Mouse (Mus musculus) frontal cortex, postnatal 36 days (tissue): Measurements from ENCODE around the gene Zfp410.
"Not testable (repeated sequence)": the region's sequence is repeated elsewhere in the genome, so short reads cannot be mapped to it uniquely, and the experiment has no call there.

Experiments
- DNase-seq, 2 experiments: peaks; one replicate each; pipeline ENCODE4 v3.0.0; 2022; ENCODE audit warnings: low spot score in 2 of 2

Zfp410 gene

DNA sequence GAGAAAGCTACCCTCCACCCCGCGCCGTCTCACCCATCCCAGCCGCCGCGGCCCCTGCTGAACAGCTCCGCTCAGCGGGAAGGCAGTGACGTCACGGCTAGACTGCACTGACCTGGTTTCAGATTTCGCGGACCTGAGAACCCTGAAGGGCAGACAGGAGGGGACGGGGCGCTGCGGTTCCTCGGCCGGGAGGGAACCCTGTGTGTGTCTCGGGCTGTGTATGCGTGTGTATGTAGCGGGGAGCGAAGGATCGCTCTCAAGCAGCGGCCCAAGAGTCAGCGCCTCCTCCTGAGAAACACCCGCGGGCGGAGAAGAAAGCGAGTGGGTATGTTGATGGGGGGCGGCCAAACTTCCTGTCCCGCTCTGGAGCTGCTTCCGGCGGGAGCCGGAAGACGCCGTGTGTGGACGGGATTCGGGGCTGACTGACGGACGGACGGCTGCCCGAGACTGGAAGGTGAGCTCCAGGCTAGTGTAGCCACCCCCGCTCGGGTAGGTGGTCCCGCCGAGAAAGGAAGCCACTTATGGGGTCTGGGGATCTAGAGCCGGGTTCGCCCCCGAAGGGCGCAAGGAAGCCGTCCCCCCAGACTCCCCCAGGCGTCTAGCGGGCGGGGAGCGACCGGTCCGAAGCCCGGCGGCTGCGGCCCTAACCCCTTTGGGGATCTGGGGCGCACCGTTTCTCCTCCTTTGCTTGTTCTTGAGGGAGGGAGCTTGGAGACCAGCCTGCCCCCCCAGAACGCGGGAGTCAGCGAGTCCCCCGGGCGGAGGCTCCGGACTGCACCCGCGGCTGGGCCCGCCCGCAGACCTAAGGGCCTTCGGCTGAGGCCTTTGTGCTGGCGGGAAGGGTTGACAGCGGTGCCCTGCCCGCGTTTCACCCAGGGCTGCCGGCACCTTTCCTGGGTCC is at the start of gene Zfp410:
TSS of gene Zfp410 (plus strand) at position 132 of the 901 bp plus-strand sequence.
- DNase-seq: peak; percentile 85 to 87

DNA sequence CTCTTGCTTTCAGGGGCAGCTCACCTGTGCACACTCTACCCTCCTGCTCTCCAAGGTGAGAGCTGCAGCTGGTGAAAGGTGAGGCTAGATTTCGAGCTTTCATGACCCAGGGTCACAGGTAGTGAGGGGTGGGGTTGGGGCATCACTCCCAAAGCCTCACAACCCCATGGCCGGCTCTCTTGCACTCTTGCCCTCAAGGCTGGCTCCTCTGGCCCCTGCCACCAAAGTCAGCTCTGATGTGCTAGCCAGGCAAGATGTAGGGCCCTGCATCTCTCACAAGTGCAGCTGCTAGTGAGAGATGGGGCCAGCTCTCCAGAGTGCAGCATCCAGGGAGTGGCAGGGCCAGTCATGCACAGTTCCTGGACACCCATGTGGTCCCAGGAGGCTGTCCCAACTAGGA is 49.4 kb upstream of the Zfp410 start:
- no peak for DNase-seq

DNA sequence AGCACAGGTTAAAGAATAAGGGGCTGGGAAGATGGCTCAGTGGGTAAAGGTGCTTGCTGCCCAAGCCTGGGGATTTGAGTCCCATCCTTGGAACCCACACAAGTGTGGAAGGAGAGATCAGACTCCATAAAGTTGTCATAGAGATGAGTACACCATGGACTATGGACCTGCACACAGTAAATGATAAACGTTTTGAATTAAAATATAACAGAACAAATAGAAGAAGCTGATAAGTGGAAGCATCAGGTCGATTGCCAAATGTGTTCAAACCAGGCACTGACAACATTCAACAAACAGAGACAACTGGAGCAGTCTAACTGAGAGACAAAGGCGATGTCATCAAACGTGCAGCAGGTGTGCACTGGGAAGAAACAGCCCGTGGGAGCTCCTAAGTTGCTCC is 43.3 kb upstream of the Zfp410 start:
- no peak for DNase-seq

DNA sequence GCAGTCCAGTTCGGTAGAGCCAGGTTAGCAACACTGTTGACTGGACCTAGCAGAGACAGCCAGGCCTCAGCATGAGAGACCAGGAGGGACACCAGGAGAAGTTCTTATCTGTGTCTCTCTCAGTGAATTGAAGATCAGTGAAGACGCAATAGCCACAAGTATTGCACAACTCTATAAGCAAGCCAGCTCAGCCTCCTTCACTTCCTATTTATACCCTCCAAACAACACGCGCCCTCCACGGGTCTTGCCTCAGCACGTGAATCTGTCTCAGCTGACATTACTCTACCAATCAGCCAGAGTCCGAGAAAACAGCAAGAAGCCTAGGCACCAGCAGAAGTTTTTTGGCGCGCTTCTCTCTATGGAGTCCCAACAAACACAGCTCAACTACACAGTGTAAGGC is 41.4 kb upstream of the Zfp410 start:
- DNase-seq: no peak

DNA sequence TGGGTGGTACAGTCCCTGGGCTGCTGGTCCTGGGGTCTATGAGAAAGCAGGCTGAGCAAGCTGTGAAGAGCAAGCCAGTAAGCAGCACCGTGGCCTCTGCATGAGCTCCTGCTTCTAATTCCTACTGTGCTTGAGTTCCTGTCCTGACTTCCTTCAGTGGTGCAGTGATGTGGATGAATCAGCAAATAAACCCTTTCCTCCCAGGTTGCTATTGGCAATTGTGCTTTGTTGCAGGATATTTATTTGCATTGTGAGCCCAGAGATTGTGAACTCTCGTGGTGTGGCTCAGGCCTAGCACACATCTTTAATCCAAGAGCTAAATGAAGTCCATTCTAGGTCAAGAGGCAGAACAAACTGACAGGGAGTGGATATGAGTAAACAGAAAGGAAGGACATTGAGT is 40.4 kb upstream of the Zfp410 start:
- DNase-seq: no peak

DNA sequence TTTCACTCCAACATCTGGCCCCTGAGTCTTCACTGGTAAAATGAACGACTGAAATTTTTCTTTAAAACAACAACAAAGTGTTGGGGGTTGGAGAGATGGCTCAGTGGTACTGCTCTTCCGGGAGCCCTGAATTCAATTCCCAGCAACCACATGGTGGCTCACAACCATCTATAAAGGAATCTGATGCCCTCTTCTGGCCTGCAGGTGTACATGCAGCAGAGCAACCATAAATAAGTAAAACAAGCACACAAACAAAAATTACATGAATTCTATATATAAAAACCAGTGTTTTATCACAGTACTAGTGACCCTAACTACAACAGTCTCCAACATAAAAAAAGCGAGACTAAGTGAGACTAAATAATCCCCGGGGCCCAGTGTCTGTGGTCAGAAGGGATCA is 39.9 kb upstream of the Zfp410 start:
- DNase-seq: no peak

DNA sequence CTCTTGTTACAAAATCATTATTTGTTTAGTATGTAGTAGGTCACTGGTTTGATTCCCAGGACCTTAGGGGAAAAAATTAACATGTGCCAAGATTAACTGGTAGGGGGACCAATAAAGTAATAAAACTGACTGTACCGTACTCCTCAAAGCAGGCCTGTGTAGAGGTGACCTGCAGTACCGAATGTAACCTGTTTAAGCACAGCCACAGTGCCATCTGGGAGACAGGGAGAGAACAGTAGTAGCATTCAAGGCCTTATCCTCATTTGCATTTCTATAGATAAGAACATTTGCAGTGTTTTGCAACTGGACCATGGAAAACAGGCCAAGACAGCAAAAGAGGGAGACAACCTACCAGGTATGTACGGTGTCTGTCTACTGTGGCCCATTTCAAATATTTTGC is 38.8 kb upstream of the Zfp410 start:
- no peak for DNase-seq

DNA sequence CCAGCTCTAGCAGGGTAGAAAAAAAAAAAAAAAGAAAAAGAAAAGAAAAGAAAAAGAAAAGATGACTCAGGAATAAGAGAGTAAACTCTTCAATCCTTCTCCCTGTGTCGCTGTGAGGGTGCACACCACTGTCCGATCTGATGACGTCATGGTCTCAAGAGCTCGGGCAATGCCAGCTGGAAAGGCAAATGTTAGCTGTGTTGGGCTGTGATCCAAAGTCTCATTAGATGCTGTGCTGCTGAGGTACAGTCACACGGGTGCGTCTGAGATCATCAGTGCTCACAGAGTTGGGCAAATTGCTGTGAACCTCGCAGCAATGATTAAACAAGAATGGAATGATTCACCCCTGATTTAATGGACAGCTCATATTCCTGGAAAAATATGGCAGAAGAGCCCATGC is 37.8 kb upstream of the Zfp410 start:
- peak; percentile 4 to 11 for DNase-seq

DNA sequence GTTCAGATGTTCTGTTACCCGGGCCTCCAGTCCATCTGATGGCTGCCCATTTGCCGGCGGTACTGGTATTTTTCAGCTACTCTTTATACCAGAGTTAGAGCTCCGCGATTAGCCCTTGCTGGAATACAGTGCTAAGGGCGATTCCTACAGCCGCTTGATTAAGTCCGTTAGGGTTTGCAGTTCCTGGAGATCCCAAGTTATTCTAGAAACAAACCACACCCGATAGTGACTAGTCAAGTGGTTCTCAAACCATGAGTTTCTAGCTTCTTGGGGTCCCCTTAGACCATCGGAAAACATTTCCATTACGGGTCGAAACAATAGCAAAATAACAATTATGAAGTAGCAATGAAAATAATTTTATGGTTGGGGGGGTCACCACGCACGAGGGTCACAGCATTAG is 32.3 kb upstream of the Zfp410 start:
- no peak for DNase-seq

DNA sequence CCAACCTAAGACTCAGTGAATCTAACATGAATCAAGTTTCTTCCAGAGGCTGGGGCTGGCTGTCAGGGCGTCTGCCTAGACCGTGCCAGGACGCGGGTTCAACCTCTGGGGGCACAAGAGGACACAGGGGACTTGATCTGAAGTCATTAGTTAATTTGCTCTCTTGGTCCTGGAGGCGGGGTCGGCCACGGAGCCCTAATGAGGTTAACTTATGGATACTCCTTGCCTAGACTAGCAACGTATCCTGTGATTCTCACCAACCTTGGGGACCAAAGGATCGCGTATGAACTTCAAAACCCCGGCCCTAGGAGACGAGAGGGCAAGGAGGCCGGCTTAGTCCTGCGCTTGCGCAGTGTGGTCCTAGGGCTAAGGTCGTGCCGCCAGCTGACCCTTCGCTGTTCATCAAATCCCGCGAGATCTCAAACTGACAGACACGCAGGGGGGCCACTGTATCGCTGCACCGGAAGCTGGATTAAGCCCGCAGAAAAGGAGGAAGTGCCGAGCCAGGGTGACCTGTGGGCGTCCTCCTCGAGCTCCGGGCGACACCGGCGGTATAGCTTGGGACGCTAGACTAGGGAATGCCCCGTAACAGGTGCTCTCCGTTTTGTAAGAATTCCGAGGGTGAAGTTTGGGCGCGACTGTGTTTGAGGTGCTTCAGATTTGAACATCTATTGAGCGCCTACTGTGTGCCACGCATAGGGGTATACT is 31.6 kb upstream of the Zfp410 start, which contains the start of gene Ptgr2:
TSS of gene Ptgr2 (plus strand) at position 348 of the 708 bp plus-strand sequence.
- peak; percentile 80 to 91 for DNase-seq

DNA sequence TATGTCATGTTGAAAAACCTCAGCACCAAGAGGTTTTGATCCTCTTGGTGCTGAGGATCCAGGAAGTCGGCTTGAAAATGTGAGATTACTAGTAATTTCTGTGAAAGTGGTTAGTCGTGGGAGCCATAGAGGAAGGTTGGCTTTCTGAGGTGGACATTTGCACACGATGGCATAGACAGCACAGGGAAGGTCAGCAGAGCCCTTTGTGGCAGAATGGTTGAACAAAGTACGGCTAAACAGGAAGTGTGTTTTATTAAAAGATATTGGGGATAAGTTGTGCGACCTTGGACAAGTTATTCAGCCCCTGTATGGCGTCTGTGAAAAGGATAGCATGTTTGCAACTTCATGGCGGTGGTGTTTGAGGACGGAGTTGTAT is 31.1 kb upstream of the Zfp410 start:
- no peak for DNase-seq

DNA sequence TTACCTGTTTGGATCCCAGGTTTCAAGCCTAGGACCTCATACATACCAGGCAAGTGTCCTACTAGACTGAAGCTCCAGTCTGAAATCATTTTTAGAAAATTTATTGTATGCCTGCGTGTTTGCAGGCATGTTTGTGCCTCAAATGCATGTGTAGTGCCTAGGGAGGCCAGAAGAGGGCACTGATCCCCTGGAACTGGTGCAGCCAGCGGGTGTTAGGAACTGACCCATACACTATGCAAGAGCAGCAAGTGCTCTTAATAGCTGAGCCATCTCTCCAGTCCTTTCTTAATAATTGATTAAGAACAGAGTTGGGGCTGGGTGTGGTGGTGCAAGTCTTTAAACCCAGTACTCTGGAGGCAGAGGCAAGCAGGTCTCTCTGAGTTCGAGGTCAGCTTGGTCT is 28.2 kb upstream of the Zfp410 start:
- no peak for DNase-seq

DNA sequence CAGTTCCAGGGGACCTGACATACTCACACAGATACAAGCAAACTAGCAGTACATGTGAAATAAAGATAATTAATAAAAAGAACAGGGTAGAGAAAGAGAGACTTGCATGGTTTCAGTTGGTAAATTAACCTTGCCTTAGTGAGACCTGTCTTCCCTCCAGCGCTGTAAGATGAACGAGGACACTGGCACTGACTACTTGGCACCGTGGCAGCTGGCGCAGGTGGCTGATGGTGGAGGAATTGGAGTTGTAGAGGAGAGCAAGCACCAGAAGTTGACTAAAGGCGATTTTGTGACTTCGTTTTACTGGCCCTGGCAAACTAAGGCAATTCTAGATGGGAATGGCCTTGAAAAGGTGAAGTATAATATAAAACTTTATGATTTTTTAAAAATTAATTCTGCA is 18.8 kb upstream of the Zfp410 start:
- no peak for DNase-seq

DNA sequence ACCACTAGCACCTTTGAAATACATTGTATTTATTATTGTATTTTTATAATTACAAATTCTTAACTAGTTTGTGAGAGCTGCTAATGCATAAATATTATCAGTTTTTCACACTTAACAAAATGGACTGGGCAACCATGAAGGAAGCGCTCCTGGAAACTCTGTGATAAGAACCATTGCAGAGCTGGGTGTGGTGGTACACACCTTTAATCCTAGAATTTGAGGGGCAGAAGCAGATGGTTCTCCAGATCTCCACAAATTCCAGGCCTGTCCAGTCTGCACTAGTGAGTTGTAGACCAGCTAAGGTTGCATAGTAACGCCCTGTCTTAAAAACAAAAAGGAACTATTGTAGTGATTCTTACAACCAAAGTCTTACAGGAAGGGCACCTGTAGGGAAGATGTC is 17.4 kb upstream of the Zfp410 start:
- DNase-seq: no peak

DNA sequence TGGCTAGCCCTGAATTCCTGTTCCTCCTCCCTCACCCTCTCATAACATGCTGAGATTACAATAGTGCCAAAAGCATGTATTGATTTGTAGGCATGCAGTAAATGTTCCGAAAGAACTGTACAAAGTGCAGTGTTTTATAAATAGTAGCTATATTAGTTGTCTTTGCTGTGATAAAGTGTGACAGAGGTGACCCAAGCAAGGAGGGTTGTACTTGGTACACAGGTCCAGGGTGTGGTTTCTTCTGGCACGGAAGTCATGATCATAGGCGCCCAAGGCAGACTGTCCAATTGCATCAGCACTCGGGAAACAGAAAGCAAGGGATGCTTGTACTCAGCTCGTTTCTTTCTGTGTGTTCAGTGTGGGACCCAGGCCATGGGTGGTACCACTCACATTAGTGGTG is 12.6 kb upstream of the Zfp410 start:
- DNase-seq: no peak

DNA sequence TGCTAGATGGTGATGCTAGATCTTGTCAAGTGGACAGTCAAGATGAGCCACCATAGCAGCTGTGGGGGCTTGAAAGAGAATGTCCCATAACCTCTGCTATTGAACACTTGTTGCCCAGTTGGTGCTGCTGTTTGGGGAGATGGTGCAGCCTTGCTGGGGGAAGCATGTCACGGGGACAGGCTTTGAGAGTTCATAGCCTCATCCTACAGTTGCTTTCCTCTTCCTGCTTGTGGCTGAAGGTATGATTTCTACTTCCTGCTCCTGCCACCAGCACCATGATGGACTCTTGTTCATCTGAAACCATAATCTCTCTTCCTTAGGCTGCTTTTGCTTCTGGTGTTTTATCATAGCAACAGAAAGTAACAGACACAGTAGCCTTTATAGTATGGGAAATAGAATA is 12.1 kb upstream of the Zfp410 start:
- no peak for DNase-seq

DNA sequence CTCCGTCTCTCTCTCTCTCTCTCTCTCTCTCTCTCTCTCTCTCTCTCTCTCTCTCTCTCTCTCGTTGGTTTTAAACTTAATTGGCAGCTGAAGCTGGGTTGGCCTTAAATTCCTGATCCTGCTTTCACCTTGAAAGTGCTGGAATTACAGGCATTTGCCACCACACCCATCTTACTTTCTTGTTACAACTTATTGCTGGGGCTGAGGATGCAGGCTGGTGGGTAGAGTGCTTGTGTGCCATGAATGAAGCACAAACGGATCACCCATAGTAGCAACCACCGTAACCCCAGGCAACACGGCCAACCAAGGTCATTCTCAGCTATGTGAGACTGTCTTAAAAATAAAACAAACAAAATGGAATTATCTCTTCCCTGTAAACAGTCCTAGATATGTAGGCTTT is 5.3 kb upstream of the Zfp410 start:
- DNase-seq: no peak

DNA sequence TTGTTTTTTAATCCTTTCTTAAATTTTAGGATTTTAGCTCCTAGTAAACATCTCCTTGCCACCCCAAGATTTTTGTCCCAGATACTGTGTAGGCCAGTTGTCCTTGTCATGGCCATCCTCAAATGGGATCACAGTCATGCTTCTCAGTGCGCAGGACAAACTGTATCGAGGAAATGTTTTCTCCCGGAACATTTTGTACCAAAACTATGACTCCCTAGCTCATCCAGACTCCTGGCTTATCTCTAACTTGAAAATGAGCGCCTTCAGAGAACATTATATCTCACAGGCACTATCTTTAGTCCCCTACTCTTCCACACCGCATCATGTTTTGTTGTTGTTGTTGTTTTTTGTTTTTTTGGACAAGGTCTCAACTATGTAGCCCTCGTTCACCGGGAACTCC is 646 bp upstream of the Zfp410 start:
- DNase-seq: no peak

DNA sequence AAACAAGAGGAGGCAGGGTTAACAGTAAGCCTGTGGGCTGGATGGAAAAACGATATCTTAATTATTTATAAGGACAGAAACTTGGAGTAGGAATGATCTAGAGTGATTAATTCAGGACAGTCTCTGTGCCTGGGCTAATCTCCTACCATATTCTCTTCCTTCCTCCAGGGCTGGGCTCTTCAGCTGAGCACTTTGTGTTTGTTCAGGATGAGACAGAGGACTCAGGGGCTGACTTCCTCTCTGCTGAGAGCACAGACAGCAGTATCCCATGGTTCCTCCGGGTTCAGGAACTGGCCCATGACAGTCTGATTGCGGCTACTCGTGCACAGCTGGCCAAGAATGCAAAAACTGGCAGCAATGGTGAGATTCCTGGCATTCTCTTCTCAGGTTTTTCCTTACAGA is 10.5 kb downstream of the Zfp410 start:
- DNase-seq: no peak

DNA sequence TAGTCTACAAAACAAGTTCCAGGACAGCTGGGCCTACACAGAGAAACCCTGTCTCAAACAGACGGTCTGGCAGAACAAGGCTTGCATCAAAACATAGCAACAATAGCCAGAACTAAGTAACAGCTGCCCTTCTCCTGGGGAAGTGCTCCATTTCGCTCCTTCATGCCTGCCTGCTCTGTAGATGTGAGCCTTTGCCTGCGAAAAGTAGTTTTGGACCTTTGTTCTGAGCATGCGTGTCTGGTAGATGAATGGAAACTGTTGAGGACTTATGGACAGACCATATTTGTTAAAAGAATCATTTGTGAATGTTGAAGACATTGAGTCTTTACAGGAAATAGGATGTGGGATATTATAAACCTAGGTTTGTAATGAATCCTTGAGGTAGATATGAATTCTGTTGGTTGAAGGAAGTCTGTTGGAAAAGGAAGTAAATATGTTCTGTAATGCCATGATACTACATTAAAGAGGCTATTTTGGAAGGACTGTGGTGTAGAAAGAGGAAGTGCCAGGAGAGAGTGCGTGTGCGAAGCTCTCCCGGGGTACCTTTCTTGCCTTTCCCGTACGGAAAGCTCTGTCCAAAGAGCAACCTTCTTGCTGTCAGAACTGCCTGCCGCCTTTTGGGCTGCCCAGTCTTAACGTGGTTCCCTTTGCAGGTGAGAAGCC is 20.4 kb downstream of the Zfp410 start:
- DNase-seq: no peak

DNA sequence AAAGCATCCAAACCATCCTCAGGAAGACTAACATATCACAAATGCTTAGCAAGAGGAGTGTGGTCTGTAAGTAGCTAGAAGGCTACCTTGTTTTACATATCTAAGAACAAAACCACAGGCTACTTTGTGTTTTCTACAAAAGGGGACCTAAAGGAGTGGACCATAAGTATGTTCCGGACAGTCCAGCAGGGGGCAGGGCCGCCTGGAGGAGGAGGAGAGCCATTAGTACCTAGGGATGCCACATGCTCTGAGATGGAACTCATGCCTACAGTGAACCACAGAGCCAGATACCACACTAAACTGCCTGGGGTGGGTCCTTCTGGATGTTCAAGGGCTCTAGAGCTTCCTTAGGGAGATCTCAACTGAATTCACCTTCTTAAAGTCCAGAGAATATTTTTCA is 30.5 kb downstream of the Zfp410 start:
- DNase-seq: no peak

DNA sequence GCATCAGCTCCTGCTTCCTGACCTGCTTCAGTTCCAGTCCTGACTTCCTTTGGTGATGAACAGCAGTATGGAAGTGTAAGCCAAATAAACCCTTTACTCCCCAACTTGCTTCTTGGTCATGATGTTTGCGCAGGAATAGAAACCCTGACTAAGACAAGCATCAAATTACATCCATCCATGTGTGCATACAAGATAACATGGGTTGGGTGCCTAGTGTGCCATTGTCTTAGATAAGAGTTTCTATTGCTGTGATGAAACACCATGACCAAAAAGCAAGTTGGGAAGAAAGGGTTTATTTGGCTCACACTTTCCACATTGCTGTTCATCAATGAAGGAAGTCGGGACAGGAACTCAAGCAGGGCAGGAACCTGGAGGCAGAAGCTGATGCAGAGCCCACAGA is 42.0 kb downstream of the Zfp410 start:
- not testable (repeated sequence) for DNase-seq
